Mouse (Mus musculus) left cerebral cortex, postnatal 10 days (tissue): ENCODE measurements at regions not wholly inside any gene's neighbourhood (a gene's known extent, or its start where the extent isn't known, plus 50 kb on each side); places are given as distances from the start of the nearest gene placed in this dataset.

Experiments used
- DNase-seq, 2 experiments: peaks; one replicate each; pipeline ENCODE4 v3.0.0; 2021 to 2022; ENCODE audit warnings: low spot score in 2 of 2, mixed read lengths in 1 of 2; ENCODE audit errors: extremely low spot score in 1 of 2
- intact Hi-C: fragments of 180-260 bp; cut with DNase I; formaldehyde crosslinking; loops from one replicate; pipeline ENCODE4 v1.15.1; 2025

GRCm38 (mm10) chr5:133084859-133085258 lies 541.7 kb upstream of the Auts2 start:
- intact Hi-C loops = no loop called here
- DNase-seq = no peak

DNA sequence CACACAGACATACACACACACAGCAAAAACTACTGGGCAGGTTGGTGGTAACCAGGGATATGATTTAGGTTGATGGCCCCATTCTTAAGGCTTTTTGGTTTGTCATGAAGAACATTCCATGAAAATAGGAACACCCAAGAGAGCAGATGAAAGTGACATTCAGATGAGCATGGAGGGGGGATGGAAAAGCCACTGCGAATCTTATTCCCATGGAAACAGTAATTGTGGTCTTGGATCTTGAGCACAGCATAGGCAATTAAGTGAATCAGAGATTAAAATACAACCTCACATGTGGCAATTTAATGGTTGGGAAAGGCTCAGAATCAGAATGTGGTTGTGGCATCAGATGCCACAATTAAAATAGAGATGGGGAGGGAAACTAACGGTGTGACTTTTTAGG lies 537.6 kb upstream of the Auts2 start:
- intact Hi-C loops = no loop called here

DNA sequence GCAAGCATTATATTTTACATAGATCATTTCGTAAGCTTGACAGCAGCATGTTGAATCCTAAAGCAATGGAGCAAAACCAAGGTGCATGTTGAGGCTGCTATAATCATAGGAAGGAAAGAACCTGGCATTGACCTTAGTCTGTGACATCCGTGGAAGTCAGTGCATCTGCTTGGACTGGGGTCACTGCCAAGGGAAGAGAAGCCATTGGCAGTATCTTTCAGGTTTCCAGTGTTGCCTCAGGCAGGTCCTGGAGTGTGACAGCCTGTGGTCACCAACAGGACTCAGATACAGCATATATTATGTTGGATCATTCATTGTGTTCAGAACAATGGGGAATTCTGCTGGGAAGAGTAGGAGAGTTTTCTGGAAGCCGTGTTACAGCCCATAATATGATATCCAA lies 535.8 kb upstream of the Auts2 start:
- no peak for DNase-seq
- intact Hi-C loops = no loop called here

More for the DNA sequence above, 537.6 kb upstream of the Auts2 start:
- DNase-seq = peak in 1 of 2 experiments; percentile 24

DNA sequence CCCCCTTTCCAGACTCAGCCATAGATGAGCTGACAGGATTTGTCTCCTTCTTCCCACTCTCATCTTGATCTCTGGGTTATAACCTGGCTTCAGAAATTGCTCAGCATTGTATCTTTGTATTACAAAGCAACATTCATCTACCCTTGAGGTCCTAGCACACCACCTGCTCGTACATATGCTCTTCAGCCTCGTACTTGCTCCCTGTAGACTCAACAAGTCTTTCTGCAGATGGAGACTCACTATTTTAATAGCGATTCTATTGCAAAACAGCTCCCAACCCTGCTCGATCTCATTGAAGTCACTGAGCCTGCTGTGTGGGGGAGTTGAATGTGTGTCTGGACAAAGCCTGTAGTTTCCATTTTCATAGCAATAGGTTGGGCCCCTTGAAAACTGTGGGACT lies 535.2 kb upstream of the Auts2 start:
- intact Hi-C loops = no loop called here

DNA sequence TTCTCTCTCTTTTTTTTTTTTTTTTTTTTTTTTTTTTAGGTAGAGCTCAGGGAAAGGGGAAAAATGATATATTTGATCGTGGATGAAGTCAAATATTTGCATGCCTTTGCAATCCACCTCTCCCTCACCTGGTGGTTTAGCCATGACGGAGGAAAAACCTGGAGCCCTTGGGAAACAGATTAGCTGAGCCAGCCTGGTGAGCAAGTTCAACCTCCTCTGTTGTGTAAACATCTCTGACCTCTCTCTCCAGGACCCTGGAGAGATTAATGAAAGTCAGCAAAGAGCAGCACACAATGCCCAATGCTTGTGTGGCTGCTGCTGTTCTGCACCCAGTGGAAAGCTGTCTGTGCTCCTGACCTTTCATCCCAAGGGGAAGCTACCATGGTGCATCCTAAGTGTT lies 530.2 kb upstream of the Auts2 start:
- DNase-seq = no peak
- intact Hi-C loops = no loop called here

More for the DNA sequence above, 535.2 kb upstream of the Auts2 start:
- no peak for DNase-seq

GRCm38 (mm10) chr5:133070141-133070540 lies 527.0 kb upstream of the Auts2 start:
- intact Hi-C loops = no loop called here
- DNase-seq = no peak

DNA sequence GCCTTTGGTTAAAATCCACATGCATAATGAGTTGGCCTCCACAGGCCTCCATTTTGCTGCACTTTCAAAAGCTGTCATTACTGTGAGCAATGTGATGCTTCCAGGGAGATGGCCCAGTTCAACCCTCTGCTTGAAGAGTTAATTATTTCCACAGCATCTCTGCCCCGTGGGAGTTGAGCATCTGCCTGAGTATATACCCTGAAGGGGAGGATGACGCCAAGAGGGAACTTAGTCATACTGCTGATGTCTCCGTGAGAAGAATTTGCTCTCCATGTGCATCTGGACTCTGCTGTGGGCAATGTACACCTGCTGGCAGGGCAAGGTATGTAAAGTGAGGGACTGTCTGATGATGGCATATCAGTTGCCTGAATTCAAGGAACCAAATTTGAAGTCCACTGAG lies 519.3 kb upstream of the Auts2 start:
- intact Hi-C loops = no loop called here
- no peak for DNase-seq

DNA sequence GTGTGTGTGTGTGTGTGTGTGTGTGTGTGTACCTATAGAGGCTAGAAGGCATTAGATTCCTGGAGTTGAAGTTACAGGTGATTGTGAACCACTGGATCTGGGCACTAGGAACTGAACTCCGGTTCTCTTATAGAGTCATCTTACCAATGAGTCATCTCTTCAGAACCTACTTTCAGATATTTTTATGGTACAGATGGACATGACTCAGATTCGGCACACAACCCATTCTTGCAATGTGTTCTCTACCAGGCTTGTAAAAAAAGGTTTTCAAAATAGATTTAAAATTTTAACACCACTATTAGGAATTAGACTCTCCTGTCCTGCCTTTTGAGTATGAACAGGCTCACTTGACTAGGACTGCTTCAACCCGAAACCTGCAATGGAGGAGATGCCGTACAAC lies 504.3 kb upstream of the Auts2 start:
- intact Hi-C loops = no loop called here
- DNase-seq = no peak

DNA sequence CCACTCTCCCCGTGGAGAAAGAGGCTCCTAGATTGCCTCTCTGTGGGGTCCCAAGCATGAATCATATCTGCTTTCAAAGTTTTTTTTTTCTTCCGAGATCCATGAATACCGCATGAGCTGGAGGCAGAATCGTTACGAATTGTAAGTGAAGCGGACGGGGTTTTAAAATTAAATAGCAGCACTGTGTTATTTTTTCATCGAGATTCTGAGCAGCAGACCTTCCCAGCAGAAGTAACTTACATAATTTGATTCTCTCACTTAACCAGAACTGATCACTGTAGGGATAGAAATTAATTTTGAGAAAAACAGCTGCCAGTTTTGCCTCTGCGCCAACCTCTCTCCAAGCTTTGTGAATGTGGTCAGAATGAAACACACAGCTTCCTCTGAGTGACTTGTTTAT lies 502.5 kb upstream of the Auts2 start:
- intact Hi-C loops = no loop called here
- DNase-seq = no peak

- DNase-seq = no peak
- intact Hi-C loops = no loop called here
These were observed 484.4 kb upstream of the Auts2 start for GRCm38 (mm10) chr5:133027590-133027989.

- intact Hi-C loops = no loop called here
- DNase-seq = no peak
These were observed 482.0 kb upstream of the Auts2 start for GRCm38 (mm10) chr5:133025121-133025520.

DNA sequence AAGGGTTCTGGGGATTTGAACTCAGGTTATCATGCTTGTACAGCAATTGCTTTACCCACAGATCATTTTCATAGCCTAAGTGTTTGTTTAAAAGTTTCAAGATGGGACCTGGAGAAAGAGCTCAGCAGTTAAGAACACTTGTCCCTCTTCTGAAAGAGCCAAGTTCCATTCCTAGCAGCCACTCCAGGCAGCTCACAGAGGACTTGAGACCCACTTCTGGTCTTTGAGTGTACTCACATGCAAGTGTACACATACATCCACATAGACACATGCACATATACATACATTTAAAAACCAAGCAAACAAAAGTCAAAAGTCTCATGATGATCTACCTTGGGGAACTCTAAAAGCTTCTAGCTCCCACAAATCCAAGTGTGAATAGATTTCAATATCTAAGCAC lies 477.7 kb upstream of the Auts2 start:
- intact Hi-C loops = no loop called here
- no peak for DNase-seq

- no peak for DNase-seq
- intact Hi-C loops = no loop called here
These were observed 477.0 kb upstream of the Auts2 start for GRCm38 (mm10) chr5:133020116-133020515.

DNA sequence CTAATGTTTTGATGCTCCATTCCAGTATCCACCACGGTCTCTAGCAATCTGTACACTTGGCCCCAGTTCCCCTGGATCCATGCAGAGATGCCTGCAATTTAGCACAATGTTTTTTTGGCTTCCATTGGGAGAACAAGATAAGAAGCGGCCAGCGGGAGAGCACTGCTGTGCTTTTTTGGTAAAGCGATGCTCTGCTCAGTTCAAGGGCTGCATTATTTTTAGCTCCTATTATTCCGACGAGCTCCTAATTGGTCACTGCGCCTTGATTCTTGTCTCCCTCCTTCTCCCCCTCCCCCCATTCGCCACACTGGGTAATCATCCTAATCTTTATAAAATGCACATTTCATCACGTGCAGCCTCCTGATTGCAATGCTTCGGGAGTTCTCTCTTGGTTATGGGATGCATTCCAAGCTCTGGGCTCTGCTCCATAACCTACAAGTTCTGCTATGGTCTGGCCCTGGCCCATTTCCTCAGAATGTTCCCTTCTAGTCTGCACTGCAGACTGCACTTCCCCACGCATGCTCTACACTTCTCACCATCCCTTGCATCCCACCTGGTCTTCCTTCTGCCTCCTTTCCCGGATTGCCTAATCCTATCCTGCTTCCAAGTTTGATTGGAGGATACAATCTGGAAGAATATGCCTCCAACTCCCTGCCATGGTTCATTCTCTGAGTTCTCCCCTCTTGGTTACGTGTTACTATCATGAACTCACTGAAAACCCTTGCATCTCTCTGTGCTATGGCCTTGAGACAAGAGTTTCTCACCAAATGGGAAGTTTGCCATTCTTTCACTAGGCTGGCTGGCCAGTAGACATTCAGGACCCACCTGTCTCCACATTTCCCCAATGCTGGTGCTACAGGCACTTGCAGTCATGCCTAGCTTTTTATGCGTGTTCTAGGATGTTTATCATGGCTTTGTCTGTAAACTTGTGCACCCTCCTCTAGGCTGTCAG lies 467.8 kb upstream of the Auts2 start:
- peak; percentile 38 to 59 for DNase-seq
- intact Hi-C loops = no loop called here

DNA sequence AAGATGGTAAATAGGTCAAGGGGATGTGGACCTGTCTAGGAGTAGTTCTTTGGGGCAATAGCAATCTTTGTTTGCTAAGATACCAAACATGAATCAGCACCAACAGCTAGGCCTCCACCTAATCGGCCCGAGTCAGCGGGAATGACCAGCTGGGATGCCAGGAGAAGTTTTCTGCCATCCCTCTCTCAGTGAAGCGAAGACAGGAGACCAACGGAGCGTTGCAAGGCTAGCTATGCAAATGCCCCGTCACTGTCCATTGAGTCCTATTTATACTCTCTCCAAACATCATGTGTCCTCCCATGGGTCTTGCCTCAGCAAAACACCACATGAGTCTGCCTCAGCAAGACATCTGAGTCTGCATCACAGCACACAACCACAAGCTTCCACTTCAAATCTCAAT lies 439.7 kb upstream of the Auts2 start:
- intact Hi-C loops = no loop called here
- no peak for DNase-seq

GRCm38 (mm10) chr5:132979013-132979412 lies 435.9 kb upstream of the Auts2 start:
- DNase-seq = no peak

DNA sequence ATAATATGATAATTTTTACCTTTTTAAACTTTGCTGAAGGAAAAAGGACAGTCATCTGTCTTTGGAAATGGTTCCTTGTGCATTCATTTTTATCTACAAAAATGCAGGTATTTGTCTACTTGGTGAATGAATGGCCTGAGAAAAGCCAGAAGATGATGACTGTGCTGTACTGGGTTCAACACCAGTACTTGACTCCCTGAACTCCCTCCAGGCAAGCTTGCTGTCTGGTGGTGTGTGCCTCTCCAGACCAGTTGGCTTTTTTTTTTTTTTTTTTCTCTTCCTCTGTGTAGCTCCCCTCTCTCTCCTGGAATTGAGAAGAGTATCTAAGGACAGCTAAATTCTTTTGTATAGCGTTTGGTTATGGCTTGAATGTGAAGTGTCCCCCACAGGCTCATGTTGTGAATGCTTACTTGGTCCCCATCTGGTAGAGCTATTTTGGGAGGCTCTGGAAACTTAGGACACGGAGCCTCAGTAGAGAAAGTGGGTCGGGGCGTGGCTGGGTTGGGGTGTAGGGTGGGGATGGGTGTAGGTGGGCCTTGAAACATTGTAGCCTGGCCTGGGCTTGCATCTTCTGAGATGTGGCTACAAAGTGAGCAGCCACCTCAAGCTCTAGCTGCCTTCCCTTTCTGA lies 432.3 kb upstream of the Auts2 start:
- intact Hi-C loops = no loop called here
- DNase-seq = no peak

More at GRCm38 (mm10) chr5:132979013-132979412, 435.9 kb upstream of the Auts2 start:
- intact Hi-C loops = no loop called here

- intact Hi-C loops = no loop called here
- no peak for DNase-seq
These were observed 431.7 kb upstream of the Auts2 start for GRCm38 (mm10) chr5:132974876-132975275.

DNA sequence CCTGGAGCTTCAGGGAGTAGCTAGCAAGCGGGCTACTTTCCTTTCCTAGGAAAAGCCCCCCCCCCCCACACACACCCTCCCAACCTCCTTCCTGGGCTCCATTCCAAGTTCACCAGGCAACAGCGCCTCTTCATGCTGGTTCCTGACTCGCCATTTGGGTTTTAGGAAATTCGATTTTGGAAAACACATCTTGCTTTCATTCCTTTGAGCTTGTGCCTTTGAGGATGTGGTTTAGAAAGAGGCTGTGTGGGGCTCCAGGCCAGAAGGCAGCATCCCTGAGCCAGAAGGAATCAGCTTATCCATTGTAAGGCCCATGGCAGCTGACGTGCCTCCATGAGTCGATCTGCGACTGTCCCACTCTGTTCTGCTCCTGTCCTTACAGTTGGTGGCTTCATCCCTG lies 427.9 kb upstream of the Auts2 start:
- peak; percentile 15 to 25 for DNase-seq
- intact Hi-C loops = no loop called here

- DNase-seq = no peak
- intact Hi-C loops = no loop called here
These were observed 426.2 kb upstream of the Auts2 start for GRCm38 (mm10) chr5:132969376-132969775.
